Mouse (Mus musculus): ENCODE results near the gene Stk35.

- TF ChIP-seq EP300 (IDR thresholded peaks at IDR 0.05; ENCODE audit: insufficient read depth, low read depth, low read length) (no peak), CTCF (IDR thresholded peaks at IDR 0.05) (no peak), POLR2A (IDR thresholded peaks at IDR 0.05; ENCODE audit: insufficient read depth, low read depth, low read length) (no peak)
Observed at GRCm38 (mm10) chr2:129869151-129869550, 68.8 kb downstream of the Stk35 start.
